Mouse (Mus musculus): Measurements from ENCODE around the gene Cpsf4l.

- TF ChIP-seq CTCF (IDR thresholded peaks at IDR 0.05; ENCODE audit: low read depth, low read length) (no peak), POLR2A (IDR thresholded peaks at IDR 0.05; ENCODE audit: extremely low read depth, insufficient read depth, low read length) (no peak)
Observed at GRCm38 (mm10) chr11:113681979-113682378, 27.8 kb downstream of the Cpsf4l start.
